Mouse (Mus musculus) neural tube, embryonic 14.5 days (tissue): ENCODE measurements around the gene Coa4. TPM values are rescaled to one million over a fixed set of nuclear protein-coding genes. Genes with fewer than 3 reads are reported as not detected.

Source experiments
- polyA plus RNA-seq: library from polyadenylated mRNA; unstranded; fragments of >200 nt; fragmentation: Nextera tagmentation; extraction: Ambion mirVana; gene quantifications from 2 replicates; pipeline ENCODE4 v1.2.1, GENCODE M21; 2014

Gene Coa4
- polyA plus RNA-seq, 1 experiment from 2014 or later: 18.1 TPM

Other genes starting within 250 kb of the Coa4 start
- gene C2cd3, start 164.8 kb upstream of the Coa4 start, polyA plus RNA-seq: 22.9 and 23.0 TPM in 2 replicates
- gene Ppme1, start 164.8 kb upstream of the Coa4 start, polyA plus RNA-seq: 155 and 163 TPM in 2 replicates
- gene Ucp3, start 64.1 kb upstream of the Coa4 start, polyA plus RNA-seq: not detected in 2 replicates
- 47.8 and 58.3 TPM in 2 replicates for gene Ucp2, start 43.7 kb upstream of the Coa4 start, polyA plus RNA-seq
- gene Dnajb13, start 22.1 kb upstream of the Coa4 start, polyA plus RNA-seq: 2.4 and 4.2 TPM in 2 replicates
- gene Rab6a, start 70.3 kb downstream of the Coa4 start, polyA plus RNA-seq: 324 and 339 TPM in 2 replicates
- 87.5 and 88.7 TPM in 2 replicates for gene Mrpl48, start 71.2 kb downstream of the Coa4 start, polyA plus RNA-seq
- gene Plekhb1, start 125.3 kb downstream of the Coa4 start, polyA plus RNA-seq: 21.7 and 26.3 TPM in 2 replicates
- 124 and 187 TPM in 2 replicates for gene Fam168a, start 169.6 kb downstream of the Coa4 start, polyA plus RNA-seq